Mouse (Mus musculus): ENCODE data around the gene Rbx1. TPM values are rescaled to one million over a fixed set of nuclear protein-coding genes. Genes with fewer than 3 reads are reported as not detected.
"Not testable (repeated sequence)": the region's sequence is repeated elsewhere in the genome, so short reads cannot be mapped to it uniquely, and the experiment has no call there.

Gene Rbx1
- 581 and 625 TPM in 2 replicates for polyA plus RNA-seq (2015; fragmentation: Nextera tagmentation; extraction: Ambion mirVana)

- Histone ChIP-seq H3K9me3 (replicated peaks) (peaks cover 5% of the 10 kb centered on the region; the same call in 1 of the 2 replicates), H3K4me3 (peak within 1 kb of the TSS; percentile 57), H3K36me3 (ENCODE audit: poor library complexity, severe bottlenecking) (peaks cover 24% of the 10 kb centered on the region), H3K9ac (peak within 1 kb of the TSS; percentile 70), H3K4me1 (peaks cover 15% of the 10 kb centered on the region), H3K27me3 (no peaks in the 10 kb centered on the region), H3K27ac (peak within 1 kb of the TSS; percentile 90), H3K4me2 (peak within 1 kb of the TSS; percentile 70)
- peak; percentile 99 for ATAC-seq
- under 1% methylated on average over 60 of the region's 62 CpGs for WGBS
Measured at GRCm38 (mm10) chr15:81465901-81466737, at the start of gene Rbx1. Rbx1 (plus strand) TSS chr15:81466296.

DNA sequence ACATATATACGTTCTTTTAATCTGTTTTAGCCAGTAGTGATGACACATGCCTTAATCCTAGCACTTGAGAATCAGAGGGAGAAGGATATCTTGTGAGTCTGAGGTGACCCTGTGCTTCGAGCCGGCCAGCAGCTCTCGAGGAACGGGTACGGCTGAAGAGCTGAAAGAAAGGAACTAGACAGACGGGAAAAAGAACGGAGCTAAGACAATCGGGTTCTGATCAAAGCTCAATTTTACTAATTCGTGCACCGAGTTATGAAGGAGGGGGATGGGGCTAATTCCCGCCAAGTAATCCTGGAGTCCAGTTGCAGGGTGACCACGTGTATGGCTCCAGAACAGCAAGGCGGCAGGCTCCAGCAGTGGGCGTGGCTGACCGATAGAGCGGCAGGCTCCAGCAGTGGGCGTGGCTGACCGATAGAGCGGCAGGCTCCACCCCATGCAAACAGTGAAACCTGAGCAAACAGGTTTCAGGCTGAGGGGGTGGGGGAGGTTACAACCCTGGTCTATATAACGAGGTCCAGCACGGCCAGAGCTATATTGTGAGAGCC, 49.3 kb upstream of the Rbx1 start:
- H3K27ac ChIP-seq; H3K27me3 ChIP-seq; H3K36me3 ChIP-seq (ENCODE audit: poor library complexity, severe bottlenecking); H3K9me3 ChIP-seq (replicated peaks): not testable (repeated sequence)
- 4% methylated on average over 22 of the region's 22 CpGs for WGBS
- peak overlapping the region; percentile 58 for H3K4me2 ChIP-seq
- peak; percentile 30; the same call in 1 of the 2 replicates for ATAC-seq
- H3K9ac ChIP-seq: peak overlapping the region; percentile 37; the same call in 1 of the 2 replicates
- peaks cover 18% of the 10 kb centered on the region for H3K4me1 ChIP-seq
- peak overlapping the region; percentile 31 for H3K4me3 ChIP-seq

DNA sequence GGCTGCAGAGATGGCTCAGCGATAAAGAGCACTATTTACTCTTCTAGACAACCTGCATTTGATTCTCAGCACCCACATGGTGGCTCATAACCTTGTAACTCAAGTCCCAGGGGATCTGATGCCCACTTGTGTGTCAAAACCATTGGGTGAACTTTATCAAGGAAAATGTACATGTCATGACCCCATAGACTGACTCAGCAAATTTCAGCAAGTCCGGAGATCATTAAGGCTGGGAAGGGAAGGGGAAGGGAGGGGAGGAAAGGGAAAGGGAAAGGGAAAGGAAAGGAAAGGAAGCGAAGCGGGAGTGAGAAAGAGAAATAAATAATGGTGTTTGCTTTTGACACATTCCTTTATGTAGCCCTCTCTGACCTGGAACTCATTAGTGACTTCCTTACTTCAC, 48.0 kb upstream of the Rbx1 start:
- Histone ChIP-seq H3K9me3 (replicated peaks) (no peaks in the 10 kb centered on the region), H3K36me3 (ENCODE audit: poor library complexity, severe bottlenecking) (no peaks in the 10 kb centered on the region), H3K4me1 (peaks cover 18% of the 10 kb centered on the region), H3K4me2 (no peak overlapping the region), H3K9ac (no peak overlapping the region), H3K4me3 (no peak overlapping the region), H3K27ac (no peak overlapping the region), H3K27me3 (no peaks in the 10 kb centered on the region)
- no peak for ATAC-seq
- WGBS: 89% methylated on average over 4 of the region's 4 CpGs

GRCm38 (mm10) chr15:81421454-81421853, 44.6 kb upstream of the Rbx1 start:
- Histone ChIP-seq H3K9me3 (replicated peaks) (no peaks in the 10 kb centered on the region), H3K4me1 (peaks cover 18% of the 10 kb centered on the region), H3K36me3 (ENCODE audit: poor library complexity, severe bottlenecking) (no peaks in the 10 kb centered on the region), H3K27me3 (no peaks in the 10 kb centered on the region), H3K9ac (no peak overlapping the region), H3K4me2 (no peak overlapping the region), H3K27ac (no peak overlapping the region), H3K4me3 (no peak overlapping the region)
- WGBS: 47% methylated on average over 1 of the region's 1 CpGs
- ATAC-seq: no peak

DNA sequence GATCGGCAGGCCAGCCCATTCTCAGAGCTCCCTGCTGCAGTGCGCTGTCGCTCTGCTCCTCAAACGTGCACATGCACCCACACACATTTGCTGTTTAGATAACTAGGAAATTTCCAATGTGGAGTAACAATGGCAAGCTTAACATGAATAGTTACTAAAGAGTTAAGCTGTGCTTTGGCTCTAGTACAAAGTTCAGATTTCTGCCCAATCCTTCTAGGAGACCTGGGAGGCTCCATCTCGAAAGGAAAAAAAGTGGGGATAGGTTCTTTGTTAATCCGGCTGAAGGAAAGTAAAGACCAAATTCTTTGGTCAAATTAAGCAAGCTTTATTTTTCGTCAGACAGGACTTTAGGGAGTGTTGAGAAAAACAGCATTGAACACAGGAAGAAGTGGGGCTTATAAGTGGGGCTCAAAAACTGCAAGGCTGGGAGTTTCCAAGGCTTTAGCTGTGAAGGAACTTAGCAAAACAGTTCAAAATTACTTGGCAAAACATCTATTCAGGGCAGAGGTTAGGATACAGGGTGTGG, 43.9 kb upstream of the Rbx1 start:
- Histone ChIP-seq H3K4me2 (no peak overlapping the region), H3K4me1 (peaks cover 10% of the 10 kb centered on the region), H3K27me3 (no peaks in the 10 kb centered on the region), H3K9me3 (replicated peaks) (no peaks in the 10 kb centered on the region), H3K27ac (no peak overlapping the region), H3K4me3 (no peak overlapping the region), H3K36me3 (ENCODE audit: poor library complexity, severe bottlenecking) (peaks cover 1% of the 10 kb centered on the region), H3K9ac (no peak overlapping the region; the same call in 1 of the 2 replicates)
- 55% methylated on average over 7 of the region's 7 CpGs for WGBS
- ATAC-seq: no peak

DNA sequence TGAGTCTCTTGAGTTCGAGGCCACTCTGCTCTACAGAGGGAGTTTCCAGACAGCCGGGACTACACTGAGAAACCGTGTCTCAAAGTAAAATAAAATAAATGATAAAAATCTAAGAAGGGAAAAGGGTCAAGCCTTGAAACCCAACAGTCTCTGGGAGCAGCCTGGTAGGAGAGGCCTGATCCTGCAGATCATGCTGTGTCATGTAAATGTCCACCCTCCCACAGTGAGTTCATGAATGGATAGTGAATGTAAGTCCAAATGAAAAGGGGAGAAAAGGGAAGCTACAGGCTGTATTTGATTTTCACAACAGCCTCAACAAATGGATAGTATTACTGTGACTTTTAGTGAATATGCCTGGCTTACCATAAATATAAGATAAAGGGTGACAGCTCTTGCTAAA, 40.8 kb upstream of the Rbx1 start:
- no peak for ATAC-seq
- 86% methylated on average over 3 of the region's 3 CpGs for WGBS
- Histone ChIP-seq H3K4me3 (no peak overlapping the region), H3K9ac (no peak overlapping the region), H3K36me3 (ENCODE audit: poor library complexity, severe bottlenecking) (peaks cover 9% of the 10 kb centered on the region), H3K27me3 (no peaks in the 10 kb centered on the region), H3K9me3 (replicated peaks) (no peaks in the 10 kb centered on the region), H3K27ac (no peak overlapping the region), H3K4me1 (peaks cover 9% of the 10 kb centered on the region), H3K4me2 (no peak overlapping the region)

- Histone ChIP-seq H3K27ac (no peak overlapping the region), H3K9me3 (replicated peaks) (no peaks in the 10 kb centered on the region), H3K27me3 (no peaks in the 10 kb centered on the region), H3K9ac (no peak overlapping the region), H3K36me3 (ENCODE audit: poor library complexity, severe bottlenecking) (peaks cover 32% of the 10 kb centered on the region), H3K4me1 (no peaks in the 10 kb centered on the region), H3K4me2 (no peak overlapping the region), H3K4me3 (no peak overlapping the region)
- 89% methylated on average over 2 of the region's 2 CpGs for WGBS
- ATAC-seq: no peak
Measured at GRCm38 (mm10) chr15:81427947-81428346, 38.1 kb upstream of the Rbx1 start.

GRCm38 (mm10) chr15:81431195-81431594, 34.9 kb upstream of the Rbx1 start:
- no peak for ATAC-seq
- H3K4me2 ChIP-seq: no peak overlapping the region
- no peaks in the 10 kb centered on the region for H3K4me1 ChIP-seq
- H3K9ac ChIP-seq: no peak overlapping the region
- WGBS: 95% methylated on average over 1 of the region's 1 CpGs
- no peak overlapping the region for H3K4me3 ChIP-seq
- no peaks in the 10 kb centered on the region for H3K9me3 ChIP-seq (replicated peaks)
- no peaks in the 10 kb centered on the region for H3K27me3 ChIP-seq
- no peak overlapping the region for H3K27ac ChIP-seq
- peaks cover 32% of the 10 kb centered on the region for H3K36me3 ChIP-seq (ENCODE audit: poor library complexity, severe bottlenecking)

DNA sequence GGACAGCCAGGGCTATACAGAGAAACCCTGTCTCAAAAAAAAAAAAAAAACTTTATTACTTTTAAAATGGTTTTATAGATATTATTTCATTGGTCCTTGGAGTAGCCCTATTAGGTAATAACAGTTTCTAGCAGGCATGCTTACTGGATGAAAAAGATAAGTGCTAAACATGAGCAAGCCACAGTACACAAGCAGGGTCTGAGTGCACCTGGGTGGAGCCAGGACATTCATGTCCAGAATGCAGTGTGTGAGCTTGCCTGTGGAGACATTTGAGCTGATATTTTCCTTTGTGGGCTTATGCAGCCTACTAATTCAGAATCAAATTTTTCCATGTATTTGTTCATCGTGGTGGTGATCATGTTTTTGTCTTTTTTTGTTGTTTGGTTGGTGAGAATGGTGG, 27.8 kb upstream of the Rbx1 start:
- ATAC-seq: no peak
- H3K27me3 ChIP-seq: no peaks in the 10 kb centered on the region
- WGBS: 97% methylated on average over 1 of the region's 1 CpGs
- H3K36me3 ChIP-seq (ENCODE audit: poor library complexity, severe bottlenecking): peaks cover 17% of the 10 kb centered on the region; the same call in 1 of the 2 replicates
- H3K9me3 ChIP-seq (replicated peaks): no peaks in the 10 kb centered on the region
- H3K27ac ChIP-seq: no peak overlapping the region
- no peak overlapping the region for H3K4me3 ChIP-seq
- H3K9ac ChIP-seq: no peak overlapping the region
- no peak overlapping the region for H3K4me2 ChIP-seq
- no peaks in the 10 kb centered on the region for H3K4me1 ChIP-seq

- no peak for ATAC-seq
- Histone ChIP-seq H3K9ac (no peak overlapping the region), H3K36me3 (ENCODE audit: poor library complexity, severe bottlenecking) (peaks cover 20% of the 10 kb centered on the region; the same call in 1 of the 2 replicates), H3K27ac (no peak overlapping the region), H3K4me1 (no peaks in the 10 kb centered on the region), H3K9me3 (replicated peaks) (no peaks in the 10 kb centered on the region), H3K27me3 (no peaks in the 10 kb centered on the region), H3K4me3 (no peak overlapping the region), H3K4me2 (no peak overlapping the region)
Measured at GRCm38 (mm10) chr15:81439236-81439635, 26.9 kb upstream of the Rbx1 start.

GRCm38 (mm10) chr15:81448463-81448862, 17.6 kb upstream of the Rbx1 start:
- Histone ChIP-seq H3K4me2 (no peak overlapping the region), H3K9ac (no peak overlapping the region), H3K4me3 (no peak overlapping the region), H3K36me3 (ENCODE audit: poor library complexity, severe bottlenecking) (peaks cover 19% of the 10 kb centered on the region), H3K27me3 (no peaks in the 10 kb centered on the region), H3K27ac (0 out of 2 replicates have a peak overlapping the region, but pooled peaks have one; percentile 19), H3K4me1 (no peaks in the 10 kb centered on the region), H3K9me3 (replicated peaks) (no peaks in the 10 kb centered on the region)
- WGBS: 40% methylated on average over 3 of the region's 3 CpGs
- ATAC-seq: 0 out of 2 replicates have a peak, but pooled peaks have one; percentile 53

GRCm38 (mm10) chr15:81461523-81461922, 4.6 kb upstream of the Rbx1 start:
- Histone ChIP-seq H3K27ac (no peak overlapping the region), H3K4me1 (no peaks in the 10 kb centered on the region), H3K27me3 (no peaks in the 10 kb centered on the region), H3K9me3 (replicated peaks) (peaks cover 5% of the 10 kb centered on the region; the same call in 1 of the 2 replicates), H3K4me2 (no peak overlapping the region), H3K4me3 (no peak overlapping the region), H3K9ac (no peak overlapping the region), H3K36me3 (ENCODE audit: poor library complexity, severe bottlenecking) (peaks cover 7% of the 10 kb centered on the region; the same call in 1 of the 2 replicates)
- 89% methylated on average over 7 of the region's 7 CpGs for WGBS
- no peak for ATAC-seq
